Mouse (Mus musculus) heart, adult 9 months (tissue): ENCODE data around the gene Rbbp8nl.

Source experiments
- DNase-seq, 2 experiments: peaks; one replicate each; pipeline ENCODE4 v3.0.0; 2022; ENCODE audit warnings: low spot score in 2 of 2

Rbbp8nl gene

DNA sequence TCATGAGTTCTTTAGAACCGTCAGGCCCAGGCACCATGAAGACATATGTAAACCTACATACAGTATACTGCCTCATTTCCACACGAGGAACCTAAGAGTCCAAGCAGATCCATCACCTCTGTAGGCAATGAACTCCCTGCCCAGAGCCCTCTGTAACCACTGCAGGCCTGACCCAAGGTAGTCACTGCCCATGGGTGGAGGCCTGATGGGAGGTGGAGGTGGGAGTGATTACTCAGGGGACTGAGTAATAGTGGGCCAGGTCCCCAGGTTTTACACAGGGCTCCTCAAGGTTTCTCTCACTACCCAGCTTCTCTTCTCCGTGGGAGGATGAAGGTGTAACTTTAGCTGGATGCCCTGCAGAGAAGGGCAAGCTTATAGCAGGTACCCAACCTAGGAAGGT lies 60.5 kb downstream of the Rbbp8nl start:
- DNase-seq = no peak

DNA sequence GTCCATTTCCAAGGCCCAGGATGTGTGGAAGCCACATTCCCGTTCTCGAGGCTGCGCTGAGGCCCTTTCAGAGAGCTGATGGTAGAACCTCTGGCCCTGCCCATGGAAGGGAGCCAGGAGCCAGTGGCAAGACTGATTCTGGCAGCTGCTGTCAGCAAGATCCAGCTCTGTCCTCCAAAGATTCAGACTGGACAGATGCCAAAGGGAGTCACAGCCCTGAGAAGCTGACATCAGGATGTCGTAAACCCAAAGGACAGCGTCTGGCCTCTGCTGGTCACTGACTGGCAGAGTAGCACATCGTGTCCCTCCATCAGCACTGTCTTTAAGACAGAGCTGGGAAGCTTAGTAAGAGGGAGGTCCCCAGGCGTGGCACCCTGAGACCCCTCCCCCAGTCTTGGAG lies 61.1 kb downstream of the Rbbp8nl start:
- DNase-seq = peak; percentile 53 to 55

DNA sequence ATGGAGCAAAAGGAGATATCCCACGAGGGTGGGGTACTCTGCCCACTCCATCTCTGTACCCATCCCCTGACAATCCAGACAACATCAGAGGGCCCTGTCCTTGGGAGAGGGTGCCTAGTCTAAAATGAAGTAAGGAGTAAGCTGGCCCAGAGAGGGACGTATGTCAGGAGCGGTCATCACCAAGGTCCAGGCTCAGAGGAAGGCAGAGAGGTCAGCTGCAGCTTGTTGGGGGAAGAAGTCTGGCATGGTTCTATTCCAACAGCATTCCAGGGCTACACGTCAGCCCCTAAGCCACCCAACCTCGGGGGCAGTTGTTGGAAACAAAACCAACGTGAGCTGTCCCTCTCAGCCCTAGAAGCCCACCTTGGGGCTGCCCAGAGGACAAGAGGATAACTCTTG lies 61.6 kb downstream of the Rbbp8nl start:
- no peak for DNase-seq
